Mouse (Mus musculus) liver, adult 2 months (tissue): ENCODE data around the gene Pcif1.

ENCODE experiments used
- CTCF ChIP-seq: fragments of 200-500 bp; IDR thresholded peaks from 2 replicates; pipeline ENCODE4 v1.5.1; 2011; ENCODE audit warnings: low read depth, low read length, control low read depth
- POLR2A ChIP-seq: fragments of 200-500 bp; IDR thresholded peaks from 2 replicates; pipeline ENCODE4 v1.6.1; 2011; ENCODE audit warnings: low read length, control low read depth; ENCODE audit not compliant: insufficient read depth; ENCODE audit errors: extremely low read depth

GRCm38 (mm10) chr2:164873621-164874020 is 5.5 kb upstream of the Pcif1 start:
- TF ChIP-seq CTCF: no peak
- TF ChIP-seq POLR2A: no peak
